Mouse (Mus musculus) urinary bladder, adult 2 months (tissue): ENCODE data around the gene Nfe2l3. TPM values are rescaled to one million over a fixed set of nuclear protein-coding genes. Genes with fewer than 3 reads are reported as not detected.
"Not testable (repeated sequence)": the region's sequence is repeated elsewhere in the genome, so short reads cannot be mapped to it uniquely, and the experiment has no call there.

Experiments used
- DNase-seq: peaks from one replicate; pipeline ENCODE4 v3.0.0; 2022; ENCODE audit warnings: low spot score
- polyA plus RNA-seq: library from polyadenylated mRNA; depleted of rRNA; stranded (reverse); fragments of >200 nt; gene quantifications from 2 replicates; pipeline ENCODE4 v1.2.3, GENCODE M21; 2012; rRNA removed

Gene Nfe2l3
- polyA plus RNA-seq = 38.2 and 49.5 TPM in 2 replicates

GRCm38 (mm10) chr6:51432535-51433397 is at the start of gene Nfe2l3:
Nfe2l3 (plus strand) TSS chr6:51432670.
- peak; percentile 62 for DNase-seq

- peak; percentile 37 for DNase-seq
Measured at GRCm38 (mm10) chr6:51383769-51384755, 48.4 kb upstream of the Nfe2l3 start.

GRCm38 (mm10) chr6:51390505-51390904 is 42.0 kb upstream of the Nfe2l3 start:
- DNase-seq = no peak

- DNase-seq = no peak
Measured at GRCm38 (mm10) chr6:51391816-51392490, 40.5 kb upstream of the Nfe2l3 start.

GRCm38 (mm10) chr6:51393341-51394128 is 38.9 kb upstream of the Nfe2l3 start:
- DNase-seq = no peak

- not testable (repeated sequence) for DNase-seq
Measured at GRCm38 (mm10) chr6:51394367-51394766, 38.1 kb upstream of the Nfe2l3 start.

- not testable (repeated sequence) for DNase-seq
Measured at GRCm38 (mm10) chr6:51394963-51395362, 37.5 kb upstream of the Nfe2l3 start.

- DNase-seq = no peak
Measured at GRCm38 (mm10) chr6:51395486-51395885, 37.0 kb upstream of the Nfe2l3 start.

GRCm38 (mm10) chr6:51399113-51399518 is 33.4 kb upstream of the Nfe2l3 start:
- DNase-seq = peak; percentile 33

GRCm38 (mm10) chr6:51401294-51401693 is 31.2 kb upstream of the Nfe2l3 start:
- DNase-seq = peak; percentile 24

GRCm38 (mm10) chr6:51403598-51403997 is 28.9 kb upstream of the Nfe2l3 start:
- DNase-seq = no peak

- no peak for DNase-seq
Measured at GRCm38 (mm10) chr6:51404502-51404901, 28.0 kb upstream of the Nfe2l3 start.

GRCm38 (mm10) chr6:51416433-51416832 is 16.0 kb upstream of the Nfe2l3 start:
- DNase-seq = no peak

GRCm38 (mm10) chr6:51417306-51417936 is 15.0 kb upstream of the Nfe2l3 start:
- no peak for DNase-seq

- no peak for DNase-seq
Measured at GRCm38 (mm10) chr6:51423466-51424122, 8.9 kb upstream of the Nfe2l3 start.

- no peak for DNase-seq
Measured at GRCm38 (mm10) chr6:51424537-51424936, 7.9 kb upstream of the Nfe2l3 start.

- no peak for DNase-seq
Measured at GRCm38 (mm10) chr6:51434270-51434669, 1.8 kb downstream of the Nfe2l3 start.

- DNase-seq = no peak
Measured at GRCm38 (mm10) chr6:51437665-51438064, 5.2 kb downstream of the Nfe2l3 start.

- no peak for DNase-seq
Measured at GRCm38 (mm10) chr6:51438826-51439330, 6.4 kb downstream of the Nfe2l3 start.
